Mouse (Mus musculus): ENCODE data around the gene Dclk2. TPM values are rescaled to one million over a fixed set of nuclear protein-coding genes. Genes with fewer than 3 reads are reported as not detected.

Gene Dclk2
- polyA plus RNA-seq, 1 experiment from 2014 or later = 14.9 TPM

DNA sequence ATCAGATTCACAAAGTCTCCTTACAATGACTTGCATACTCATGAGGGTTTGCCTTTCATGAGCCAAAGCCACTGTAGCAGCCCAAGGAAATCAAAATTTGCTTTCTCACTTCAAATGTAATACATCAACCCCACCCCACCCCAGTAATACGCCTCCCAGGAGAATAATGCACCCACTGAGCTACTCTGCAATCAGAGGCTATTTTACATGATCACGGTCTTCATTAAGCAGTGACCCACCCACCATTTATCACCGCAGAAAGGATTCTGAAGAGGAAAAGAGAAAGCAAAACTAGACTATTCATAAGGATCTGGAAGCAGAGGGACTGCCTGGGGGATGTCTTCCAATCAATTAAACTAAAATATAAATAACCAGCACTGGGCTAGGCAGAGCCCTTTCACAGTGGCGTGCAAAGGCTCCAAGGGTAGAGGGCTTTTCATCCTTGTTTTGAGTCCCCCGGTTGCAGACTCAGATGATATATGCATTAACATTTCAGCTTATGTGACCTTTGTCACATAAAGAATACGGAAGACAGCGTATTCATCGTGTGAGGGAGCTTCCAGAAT lies 62.7 kb downstream of the Dclk2 start:
- 65% methylated on average over 8 of the region's 8 CpGs for WGBS (ENCODE audit: insufficient replicate concordance)
- Histone ChIP-seq H3K4me3 (ENCODE audit: low read depth, low read length) (no peak overlapping the region), H3K9me3 (replicated peaks; ENCODE audit: control insufficient read depth, low read length) (no peaks in the 10 kb centered on the region)

DNA sequence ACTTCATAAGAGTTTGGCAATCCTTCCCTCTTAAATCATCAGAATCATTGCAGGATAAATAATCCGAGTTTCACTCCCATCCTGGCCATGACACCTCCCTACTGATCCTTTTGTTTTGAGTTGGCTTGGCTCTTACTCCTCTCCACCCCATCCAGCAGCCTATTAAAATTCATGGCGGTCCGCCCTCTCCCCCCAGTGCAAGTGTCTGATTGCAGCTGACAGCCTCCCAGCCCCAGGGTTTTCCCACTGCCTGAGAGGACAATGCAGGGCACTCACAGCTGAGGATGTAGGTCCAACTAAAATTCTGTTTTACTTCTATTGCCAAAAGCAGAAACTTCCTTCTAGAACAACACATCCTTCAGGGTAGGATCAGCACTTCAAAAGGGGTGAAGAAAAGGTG lies 67.8 kb downstream of the Dclk2 start:
- WGBS (ENCODE audit: insufficient replicate concordance) = 52% methylated on average over 3 of the region's 3 CpGs
- Histone ChIP-seq H3K4me2 (ENCODE audit: low read depth, low read length) (no peak overlapping the region), H3K9me3 (replicated peaks; ENCODE audit: control insufficient read depth, low read length) (no peaks in the 10 kb centered on the region), H3K9ac (ENCODE audit: low read depth, low read length) (no peak overlapping the region), H3K4me3 (ENCODE audit: low read depth, low read length) (no peak overlapping the region), H3K4me1 (ENCODE audit: control insufficient read depth, low read depth, low read length) (no peaks in the 10 kb centered on the region), H3K27me3 (ENCODE audit: control insufficient read depth, insufficient read depth, low read depth, low read length) (no peaks in the 10 kb centered on the region), H3K27ac (ENCODE audit: low read length) (no peak overlapping the region), H3K36me3 (ENCODE audit: control insufficient read depth, insufficient read depth) (no peaks in the 10 kb centered on the region)
- no peak for ATAC-seq (ENCODE audit: low read depth)

More for the DNA sequence above, 62.7 kb downstream of the Dclk2 start:
- Histone ChIP-seq H3K9ac (ENCODE audit: low read depth, low read length) (no peak overlapping the region), H3K4me1 (ENCODE audit: control insufficient read depth, low read depth, low read length) (no peaks in the 10 kb centered on the region), H3K36me3 (ENCODE audit: control insufficient read depth, insufficient read depth) (no peaks in the 10 kb centered on the region), H3K27me3 (ENCODE audit: control insufficient read depth, insufficient read depth, low read depth, low read length) (no peaks in the 10 kb centered on the region), H3K4me2 (ENCODE audit: low read depth, low read length) (no peak overlapping the region), H3K27ac (ENCODE audit: low read length) (no peak overlapping the region)
- no peak for ATAC-seq (ENCODE audit: low read depth)

DNA sequence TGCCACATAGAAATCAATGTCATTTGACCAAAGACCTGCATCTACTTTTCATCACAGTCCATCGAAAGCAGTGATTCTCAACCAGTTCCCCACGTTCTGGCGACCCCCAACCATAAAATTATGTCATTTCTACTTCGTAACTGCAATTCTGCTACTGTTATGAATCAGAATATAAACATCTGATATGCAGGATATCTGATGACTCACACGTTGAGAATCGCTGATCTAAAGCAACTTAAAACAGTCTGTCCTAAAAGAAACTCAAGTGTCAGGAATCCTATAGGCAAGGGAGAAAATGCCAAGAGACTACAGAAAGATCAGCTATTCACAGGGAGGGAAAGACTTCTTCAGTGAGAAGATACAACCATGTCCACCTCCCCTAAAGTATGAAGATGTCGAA lies 69.5 kb downstream of the Dclk2 start:
- Histone ChIP-seq H3K36me3 (ENCODE audit: control insufficient read depth, insufficient read depth) (no peaks in the 10 kb centered on the region), H3K4me3 (ENCODE audit: low read depth, low read length) (no peak overlapping the region), H3K9ac (ENCODE audit: low read depth, low read length) (no peak overlapping the region), H3K27me3 (ENCODE audit: control insufficient read depth, insufficient read depth, low read depth, low read length) (no peaks in the 10 kb centered on the region), H3K4me2 (ENCODE audit: low read depth, low read length) (no peak overlapping the region), H3K4me1 (ENCODE audit: control insufficient read depth, low read depth, low read length) (no peaks in the 10 kb centered on the region), H3K9me3 (replicated peaks; ENCODE audit: control insufficient read depth, low read length) (no peaks in the 10 kb centered on the region), H3K27ac (ENCODE audit: low read length) (no peak overlapping the region)
- no peak for ATAC-seq (ENCODE audit: low read depth)
- WGBS (ENCODE audit: insufficient replicate concordance) = 63% methylated on average over 7 of the region's 7 CpGs

DNA sequence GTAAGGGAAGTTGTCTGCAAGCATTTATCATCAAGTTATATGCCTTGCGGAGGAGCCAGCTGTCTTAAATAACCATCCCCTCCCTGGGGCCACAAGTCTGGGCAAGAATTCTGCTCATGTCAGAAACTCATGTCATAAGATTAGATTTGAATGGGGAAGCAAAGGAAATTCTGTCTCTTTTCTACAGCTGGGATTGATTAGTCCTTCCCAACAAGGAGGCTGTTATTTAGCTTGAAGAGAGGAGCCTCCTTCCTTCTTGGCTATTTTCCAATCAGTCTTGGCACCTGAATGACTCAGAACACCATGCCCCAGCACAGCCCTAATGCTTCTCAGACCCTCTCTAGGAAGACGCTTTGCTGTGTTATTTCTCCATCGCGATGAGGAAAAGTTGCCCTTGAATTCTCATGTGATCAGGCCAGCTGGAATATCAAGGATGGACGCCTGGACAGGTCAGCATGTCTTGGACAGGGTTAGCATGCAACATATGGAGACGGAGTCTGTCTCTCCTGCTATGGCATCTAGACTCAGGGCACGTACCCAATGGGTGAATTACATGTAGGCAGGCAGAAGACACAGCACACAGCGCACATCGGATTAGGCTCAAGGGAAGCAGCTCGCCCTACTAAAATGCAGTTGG lies 70.1 kb downstream of the Dclk2 start:
- H3K4me2 ChIP-seq (ENCODE audit: low read depth, low read length) = no peak overlapping the region
- H3K9ac ChIP-seq (ENCODE audit: low read depth, low read length) = no peak overlapping the region
- H3K36me3 ChIP-seq (ENCODE audit: control insufficient read depth, insufficient read depth) = no peaks in the 10 kb centered on the region
- 74% methylated on average over 10 of the region's 10 CpGs for WGBS (ENCODE audit: insufficient replicate concordance)
- no peak overlapping the region for H3K27ac ChIP-seq (ENCODE audit: low read length)
- no peaks in the 10 kb centered on the region for H3K27me3 ChIP-seq (ENCODE audit: control insufficient read depth, insufficient read depth, low read depth, low read length)
- no peaks in the 10 kb centered on the region for H3K4me1 ChIP-seq (ENCODE audit: control insufficient read depth, low read depth, low read length)
- H3K9me3 ChIP-seq (replicated peaks; ENCODE audit: control insufficient read depth, low read length) = no peaks in the 10 kb centered on the region
- no peak overlapping the region for H3K4me3 ChIP-seq (ENCODE audit: low read depth, low read length)
- ATAC-seq (ENCODE audit: low read depth) = no peak

DNA sequence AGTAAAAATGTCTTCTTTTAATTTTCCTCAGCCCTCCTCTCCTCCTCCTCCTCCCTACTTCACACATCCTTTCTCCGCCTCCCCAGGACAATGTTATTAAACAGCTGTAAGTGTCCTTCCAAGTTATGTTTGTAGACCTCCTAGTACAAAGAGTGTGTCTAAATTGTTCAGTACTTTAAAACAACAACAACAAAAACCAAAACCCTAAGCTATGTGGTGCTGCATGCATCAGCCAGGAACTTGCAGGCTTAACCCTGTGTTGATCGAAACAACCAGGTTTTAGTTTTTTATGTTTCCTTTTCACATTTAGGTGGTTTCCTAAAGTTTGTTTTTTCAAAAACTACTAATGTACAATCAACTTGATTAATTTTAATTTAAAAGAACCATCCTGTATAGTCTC lies 71.3 kb downstream of the Dclk2 start:
- Histone ChIP-seq H3K27me3 (ENCODE audit: control insufficient read depth, insufficient read depth, low read depth, low read length) (no peaks in the 10 kb centered on the region), H3K27ac (ENCODE audit: low read length) (no peak overlapping the region), H3K4me3 (ENCODE audit: low read depth, low read length) (no peak overlapping the region), H3K4me1 (ENCODE audit: control insufficient read depth, low read depth, low read length) (no peaks in the 10 kb centered on the region), H3K4me2 (ENCODE audit: low read depth, low read length) (no peak overlapping the region), H3K9ac (ENCODE audit: low read depth, low read length) (no peak overlapping the region), H3K36me3 (ENCODE audit: control insufficient read depth, insufficient read depth) (no peaks in the 10 kb centered on the region), H3K9me3 (replicated peaks; ENCODE audit: control insufficient read depth, low read length) (no peaks in the 10 kb centered on the region)
- ATAC-seq (ENCODE audit: low read depth) = no peak
- WGBS (ENCODE audit: insufficient replicate concordance) = 67% methylated on average over 2 of the region's 2 CpGs

DNA sequence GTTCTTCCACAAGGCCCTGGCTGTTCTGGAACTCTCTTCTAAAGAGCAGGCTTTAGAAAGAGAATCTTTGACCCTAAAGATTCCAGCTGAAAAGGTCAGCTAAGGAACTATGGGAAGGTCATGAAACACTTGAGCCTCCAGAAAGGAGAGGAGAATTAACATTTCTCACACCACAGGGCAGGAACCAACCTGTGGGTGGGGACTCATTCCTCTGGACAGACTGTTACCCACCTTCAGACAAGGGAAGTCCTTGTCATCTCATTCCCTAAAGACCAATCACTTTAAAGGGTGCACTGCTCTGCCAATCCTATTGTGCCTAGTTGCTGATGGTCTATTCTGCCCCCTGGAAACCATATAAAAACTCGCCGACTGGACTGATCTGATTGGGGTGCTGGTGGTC lies 73.1 kb downstream of the Dclk2 start:
- H3K4me2 ChIP-seq (ENCODE audit: low read depth, low read length) = no peak overlapping the region
- H3K27ac ChIP-seq (ENCODE audit: low read length) = no peak overlapping the region
- no peak for ATAC-seq (ENCODE audit: low read depth)
- no peaks in the 10 kb centered on the region for H3K36me3 ChIP-seq (ENCODE audit: control insufficient read depth, insufficient read depth)
- no peaks in the 10 kb centered on the region for H3K27me3 ChIP-seq (ENCODE audit: control insufficient read depth, insufficient read depth, low read depth, low read length)
- no peaks in the 10 kb centered on the region for H3K9me3 ChIP-seq (replicated peaks; ENCODE audit: control insufficient read depth, low read length)
- H3K9ac ChIP-seq (ENCODE audit: low read depth, low read length) = no peak overlapping the region
- no peak overlapping the region for H3K4me3 ChIP-seq (ENCODE audit: low read depth, low read length)
- WGBS (ENCODE audit: insufficient replicate concordance) = 50% methylated on average over 2 of the region's 2 CpGs
- H3K4me1 ChIP-seq (ENCODE audit: control insufficient read depth, low read depth, low read length) = no peaks in the 10 kb centered on the region

DNA sequence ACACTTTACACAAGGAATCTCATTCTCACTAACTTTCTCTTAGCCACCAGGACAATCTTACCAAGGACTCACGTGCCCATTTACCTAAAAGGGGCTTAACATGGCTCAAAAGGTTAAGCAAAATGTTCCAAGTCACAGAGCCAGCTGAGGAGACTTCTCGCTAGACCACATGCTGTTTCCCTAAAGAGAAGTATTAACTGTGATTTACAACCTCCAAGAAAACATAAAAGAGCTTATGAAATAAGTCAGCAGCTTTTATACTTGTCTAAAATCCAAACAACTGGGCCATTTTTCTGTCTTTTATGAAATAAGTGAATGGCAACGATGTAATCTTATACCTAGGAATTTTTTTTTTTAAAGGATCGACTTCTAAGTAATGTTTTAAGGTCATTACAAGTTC lies 74.6 kb downstream of the Dclk2 start:
- no peaks in the 10 kb centered on the region for H3K9me3 ChIP-seq (replicated peaks; ENCODE audit: control insufficient read depth, low read length)
- ATAC-seq (ENCODE audit: low read depth) = no peak
- no peak overlapping the region for H3K4me2 ChIP-seq (ENCODE audit: low read depth, low read length)
- no peaks in the 10 kb centered on the region for H3K36me3 ChIP-seq (ENCODE audit: control insufficient read depth, insufficient read depth)
- no peak overlapping the region for H3K9ac ChIP-seq (ENCODE audit: low read depth, low read length)
- H3K27ac ChIP-seq (ENCODE audit: low read length) = no peak overlapping the region
- no peaks in the 10 kb centered on the region for H3K4me1 ChIP-seq (ENCODE audit: control insufficient read depth, low read depth, low read length)
- no peak overlapping the region for H3K4me3 ChIP-seq (ENCODE audit: low read depth, low read length)
- WGBS (ENCODE audit: insufficient replicate concordance) = 36% methylated on average over 4 of the region's 4 CpGs
- H3K27me3 ChIP-seq (ENCODE audit: control insufficient read depth, insufficient read depth, low read depth, low read length) = no peaks in the 10 kb centered on the region

DNA sequence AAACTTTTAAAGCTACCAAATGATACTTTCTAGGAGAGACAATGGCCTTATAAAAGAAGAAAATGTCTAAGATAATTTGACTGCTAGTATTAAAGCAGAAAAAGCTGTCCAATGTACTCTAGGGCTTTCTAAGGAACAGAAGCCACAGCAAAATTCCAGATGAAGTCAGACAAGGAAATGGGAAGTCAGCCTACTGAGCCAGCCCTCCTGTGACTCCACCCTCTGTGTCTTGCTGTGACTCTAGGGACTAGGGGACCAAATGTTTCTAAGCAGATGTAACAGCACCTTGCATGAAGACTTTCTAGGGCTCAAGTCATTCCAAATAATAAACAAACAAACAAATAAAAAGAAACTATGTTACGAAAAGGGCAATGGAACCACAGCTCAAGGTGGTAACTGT lies 75.1 kb downstream of the Dclk2 start:
- H3K36me3 ChIP-seq (ENCODE audit: control insufficient read depth, insufficient read depth) = no peaks in the 10 kb centered on the region
- H3K9ac ChIP-seq (ENCODE audit: low read depth, low read length) = no peak overlapping the region
- no peak overlapping the region for H3K27ac ChIP-seq (ENCODE audit: low read length)
- no peak for ATAC-seq (ENCODE audit: low read depth)
- H3K9me3 ChIP-seq (replicated peaks; ENCODE audit: control insufficient read depth, low read length) = no peaks in the 10 kb centered on the region
- WGBS (ENCODE audit: insufficient replicate concordance) = 68% methylated on average over 1 of the region's 1 CpGs
- no peak overlapping the region for H3K4me3 ChIP-seq (ENCODE audit: low read depth, low read length)
- H3K4me2 ChIP-seq (ENCODE audit: low read depth, low read length) = no peak overlapping the region
- H3K4me1 ChIP-seq (ENCODE audit: control insufficient read depth, low read depth, low read length) = no peaks in the 10 kb centered on the region
- no peaks in the 10 kb centered on the region for H3K27me3 ChIP-seq (ENCODE audit: control insufficient read depth, insufficient read depth, low read depth, low read length)

DNA sequence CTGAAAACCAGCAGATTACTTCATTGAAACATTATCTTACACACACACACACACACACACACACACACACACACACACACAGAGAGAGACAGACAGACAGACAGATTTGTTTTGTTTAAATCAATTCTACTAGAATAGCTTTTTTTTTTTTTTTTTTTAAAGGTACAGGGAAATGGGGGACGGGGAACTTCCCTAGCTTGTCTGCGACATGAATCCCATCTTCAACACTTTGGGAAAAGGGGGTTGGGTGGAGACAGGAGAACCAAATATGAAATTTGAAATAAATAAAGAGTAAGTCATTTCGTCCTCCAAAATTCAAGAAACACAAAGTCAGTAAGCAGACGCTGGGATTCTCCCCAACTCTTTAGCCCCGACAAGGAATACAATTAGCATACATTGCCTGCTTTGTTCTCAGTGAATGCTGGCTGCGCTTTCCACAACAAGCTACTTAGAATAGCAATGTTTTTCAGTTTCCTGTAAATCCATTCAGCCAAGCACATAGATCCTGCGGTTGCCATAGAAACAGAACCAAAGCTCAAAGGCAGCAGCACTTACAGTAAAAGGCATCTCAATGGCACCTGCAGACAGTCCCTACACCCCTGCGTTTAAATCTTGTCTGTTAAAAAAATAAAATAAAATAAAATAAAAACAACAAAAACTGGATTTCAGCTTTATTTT lies 75.7 kb downstream of the Dclk2 start:
- H3K27me3 ChIP-seq (ENCODE audit: control insufficient read depth, insufficient read depth, low read depth, low read length) = no peaks in the 10 kb centered on the region
- H3K4me2 ChIP-seq (ENCODE audit: low read depth, low read length) = no peak overlapping the region
- H3K9ac ChIP-seq (ENCODE audit: low read depth, low read length) = no peak overlapping the region
- H3K9me3 ChIP-seq (replicated peaks; ENCODE audit: control insufficient read depth, low read length) = no peaks in the 10 kb centered on the region
- no peak for ATAC-seq (ENCODE audit: low read depth)
- no peaks in the 10 kb centered on the region for H3K36me3 ChIP-seq (ENCODE audit: control insufficient read depth, insufficient read depth)
- no peak overlapping the region for H3K27ac ChIP-seq (ENCODE audit: low read length)
- no peaks in the 10 kb centered on the region for H3K4me1 ChIP-seq (ENCODE audit: control insufficient read depth, low read depth, low read length)
- WGBS (ENCODE audit: insufficient replicate concordance) = 25% methylated on average over 8 of the region's 8 CpGs
- no peak overlapping the region for H3K4me3 ChIP-seq (ENCODE audit: low read depth, low read length)
